Mouse (Mus musculus) telencephalon, adult 2 months (tissue): ENCODE measurements around the gene Foxp4.

ENCODE experiments used
- DNase-seq: peaks from one replicate; pipeline ENCODE4 v3.0.0-alpha.2; 2011; ENCODE audit warnings: low read depth, low spot score

Foxp4 gene

DNA sequence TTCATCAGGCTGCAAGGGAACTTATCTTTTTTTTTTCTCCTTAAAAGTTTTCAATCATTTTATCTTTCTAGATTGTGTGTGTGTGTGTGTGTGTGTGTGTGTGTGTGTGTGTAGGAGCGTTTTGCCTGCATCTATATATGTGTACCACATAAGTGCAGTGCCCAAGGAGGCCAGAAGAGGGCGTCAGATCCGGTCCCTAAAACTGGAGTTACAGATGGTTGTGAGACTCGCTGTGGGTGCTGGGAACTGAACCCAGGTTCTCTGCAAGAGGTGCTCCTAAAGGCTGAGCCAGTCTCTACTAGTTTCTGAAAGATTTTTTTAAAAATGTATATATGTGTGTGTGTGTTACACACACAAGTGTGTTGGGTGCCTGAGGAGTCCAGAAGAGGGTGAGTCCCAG is 5.0 kb upstream of the Foxp4 start:
- DNase-seq: no peak

DNA sequence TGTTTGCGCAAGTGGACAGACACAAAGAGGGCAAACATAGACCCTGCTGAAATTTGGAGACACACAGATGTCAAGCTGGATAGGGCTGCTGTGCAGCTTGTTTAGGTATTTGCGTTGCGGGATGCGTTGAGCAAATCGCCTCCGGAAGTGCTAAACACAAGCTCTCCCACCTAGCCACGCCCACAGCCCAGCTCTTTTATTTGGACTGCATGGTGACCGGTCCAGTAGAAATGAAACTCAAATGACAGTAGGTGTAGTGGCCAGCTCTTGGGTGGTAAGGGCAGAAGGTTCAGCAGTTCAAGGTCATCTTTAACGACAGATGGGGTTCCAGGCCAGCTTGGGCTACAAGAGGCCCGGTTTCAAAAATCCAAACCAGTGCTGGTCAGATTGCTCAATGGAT is 1.5 kb upstream of the Foxp4 start:
- no peak for DNase-seq

DNA sequence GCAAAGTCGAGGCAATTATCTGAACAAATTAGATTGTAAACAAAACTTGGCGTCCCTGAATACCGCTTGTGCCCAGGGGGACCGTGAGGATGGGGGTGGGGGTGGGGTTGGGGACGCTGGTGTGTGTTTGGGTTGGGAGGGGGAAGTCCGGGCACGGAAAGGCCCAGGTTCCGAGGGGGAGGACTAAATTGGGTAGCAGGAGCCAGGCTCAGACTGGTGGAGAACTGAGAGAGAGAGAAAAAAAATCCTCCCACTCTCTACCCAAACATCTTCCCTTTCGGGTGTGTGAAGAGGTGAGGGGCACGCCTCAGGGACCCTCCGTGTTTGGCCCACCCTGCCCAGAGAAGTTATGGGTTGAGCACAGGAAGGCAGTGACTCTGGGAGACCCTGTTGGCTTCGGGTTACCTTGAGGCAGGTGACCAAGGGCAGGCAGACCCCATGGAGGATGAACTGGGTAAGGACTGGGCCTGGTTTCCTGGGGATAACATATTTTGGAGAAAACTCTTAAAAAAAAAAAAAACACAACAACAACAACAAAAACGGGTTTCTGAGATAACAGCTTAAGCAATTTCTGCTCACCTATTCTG is 988 bp upstream of the Foxp4 start:
- DNase-seq: no peak

DNA sequence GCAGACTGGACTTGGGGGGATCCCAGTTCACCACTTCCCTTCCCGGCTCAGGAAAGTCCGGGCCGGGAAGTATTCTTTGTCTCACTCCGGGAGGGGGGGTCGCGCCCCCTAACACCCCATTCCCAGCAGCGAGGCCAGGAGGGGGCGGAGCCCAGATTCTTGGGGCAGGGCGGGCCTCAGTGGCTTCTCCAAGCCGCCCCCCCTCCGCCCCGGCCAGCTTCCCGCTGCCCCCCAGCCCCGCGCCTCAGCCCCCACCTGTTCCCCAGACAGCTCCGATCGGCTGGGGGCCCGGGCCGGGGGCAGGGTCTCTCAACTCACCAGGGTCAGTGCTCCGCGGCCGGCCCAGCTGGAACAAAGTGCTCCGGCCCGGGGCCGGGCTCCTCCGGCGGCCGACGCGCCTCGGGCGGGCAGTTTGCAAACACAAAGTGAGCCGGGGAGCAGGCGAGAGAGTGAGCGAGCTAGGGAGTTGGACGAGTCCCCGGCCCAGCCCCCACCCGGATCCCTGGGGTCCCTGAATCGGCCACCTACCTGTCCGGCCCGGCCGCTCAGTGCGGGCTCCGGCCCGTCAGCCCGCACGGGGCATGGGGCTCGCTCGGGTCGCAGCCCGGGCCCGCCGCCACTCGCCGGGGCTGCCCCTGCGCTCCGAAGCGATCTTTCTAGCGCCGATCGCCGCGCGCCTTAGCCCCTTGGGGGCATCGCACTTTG is 615 bp downstream of the Foxp4 start:
- DNase-seq: no peak

DNA sequence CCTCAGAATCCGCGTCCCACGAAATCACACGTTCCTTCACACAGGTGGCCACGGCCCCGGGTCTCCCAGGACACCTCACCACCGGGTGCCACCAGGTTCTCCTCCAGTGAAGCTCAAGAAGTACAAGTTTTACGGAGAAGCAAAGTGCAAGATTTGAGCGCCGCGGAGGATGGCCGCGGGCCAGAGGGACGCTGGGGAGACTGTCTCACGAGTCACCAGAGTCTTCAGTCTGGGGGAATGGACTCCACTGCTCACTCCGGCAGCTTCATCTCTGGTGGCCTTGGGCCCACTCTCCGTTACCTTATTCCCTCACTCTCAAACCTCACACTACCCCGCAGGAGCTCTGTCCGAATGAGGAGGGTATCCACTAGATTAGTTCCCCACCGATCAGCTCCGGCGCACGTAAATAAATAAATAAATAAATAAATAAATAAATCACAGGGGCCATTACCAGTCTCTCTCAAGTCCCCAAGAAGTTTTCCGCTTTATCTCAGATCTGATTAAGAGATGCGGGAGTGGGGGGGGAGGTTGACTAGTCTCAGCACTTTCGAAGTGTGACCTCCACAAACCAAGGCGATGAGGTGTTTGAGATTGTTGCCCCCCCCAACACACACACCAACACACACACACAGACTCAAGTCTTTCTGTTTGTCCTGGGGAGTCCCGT is 1.3 kb downstream of the Foxp4 start:
- DNase-seq: no peak

DNA sequence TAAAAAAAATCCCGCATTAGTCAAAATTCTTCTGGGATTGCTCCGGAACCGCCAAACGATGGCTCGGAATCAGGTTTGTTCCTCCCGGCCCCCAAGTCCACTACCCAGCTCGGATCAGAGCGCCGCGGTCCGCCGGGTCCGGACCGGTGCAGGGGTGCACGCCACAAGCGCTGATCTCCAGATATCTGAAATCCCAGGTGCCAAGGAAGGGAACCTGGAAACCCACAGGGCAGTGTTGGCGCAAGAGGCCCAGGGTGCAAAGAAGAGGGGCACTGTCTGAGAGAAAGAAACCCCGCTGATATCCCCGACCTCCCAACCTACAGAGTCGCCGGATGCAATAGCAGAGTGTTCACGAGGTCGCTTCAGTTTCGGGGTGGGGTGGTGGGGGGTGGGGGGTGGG is 1.9 kb downstream of the Foxp4 start:
- DNase-seq: no peak

DNA sequence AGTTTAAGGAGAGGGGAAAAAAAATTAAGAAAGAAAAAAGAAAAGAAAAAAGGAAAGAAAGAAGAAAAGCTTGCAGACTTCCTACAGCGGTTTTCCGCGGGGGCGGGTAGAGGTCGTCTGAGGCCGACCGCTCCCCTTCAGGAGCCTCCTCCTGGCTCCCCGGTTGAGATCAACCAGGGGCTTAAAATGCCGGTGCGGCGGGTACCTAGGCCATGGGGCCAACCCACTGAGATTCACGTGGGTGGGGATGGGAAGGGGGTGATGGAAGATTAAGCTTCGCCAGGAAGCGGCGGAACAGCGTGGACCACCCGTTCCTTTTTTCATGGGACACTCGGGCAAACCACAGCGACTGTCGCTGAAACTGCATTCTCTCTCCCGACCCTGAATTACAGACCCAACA is 2.3 kb downstream of the Foxp4 start:
- no peak for DNase-seq

DNA sequence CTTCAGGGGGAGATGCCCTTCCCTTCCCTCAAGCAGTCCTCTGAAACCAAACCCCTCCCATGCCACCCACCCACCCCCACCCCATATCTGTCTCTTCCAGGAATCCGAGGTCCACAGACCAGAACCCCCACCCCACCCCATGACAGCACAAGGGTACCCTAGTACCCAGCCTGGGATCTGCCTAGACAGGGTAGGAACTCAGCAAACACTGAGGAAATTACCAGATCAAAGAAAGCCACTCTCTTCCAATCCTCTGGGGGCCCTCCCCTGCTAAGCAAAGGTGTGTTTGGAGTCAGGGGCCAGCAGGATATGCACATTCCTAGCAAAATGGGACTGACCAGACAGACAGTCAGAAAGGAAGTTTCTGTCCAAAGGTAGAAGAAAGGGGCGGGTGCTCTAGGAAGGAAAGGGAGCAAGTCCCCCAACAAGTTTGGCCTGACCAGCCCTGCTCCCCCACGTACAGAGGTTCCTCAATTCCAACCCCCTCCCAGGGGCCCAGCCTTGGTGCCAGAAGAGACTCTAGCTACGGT is 3.2 kb downstream of the Foxp4 start:
- DNase-seq: no peak

DNA sequence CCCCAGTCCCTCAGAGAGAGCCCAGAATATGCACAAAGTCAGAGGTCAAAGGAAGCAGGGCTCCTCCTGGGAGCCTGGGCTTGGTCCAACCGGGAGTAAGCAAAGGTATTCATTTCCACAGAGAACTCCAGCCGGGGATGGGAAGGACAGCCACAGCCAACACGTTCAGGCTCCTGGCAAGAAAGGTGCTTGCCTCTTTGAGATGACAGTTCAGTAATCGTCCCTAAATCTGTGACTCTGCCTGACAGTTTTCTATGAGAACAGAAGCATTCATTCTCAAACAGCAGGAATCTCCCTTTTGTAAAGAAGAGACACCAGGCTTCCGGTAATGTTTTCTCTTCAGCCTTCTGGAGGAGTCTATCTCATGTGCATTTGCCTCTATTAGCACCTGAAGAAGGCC is 4.6 kb downstream of the Foxp4 start:
- DNase-seq: no peak

DNA sequence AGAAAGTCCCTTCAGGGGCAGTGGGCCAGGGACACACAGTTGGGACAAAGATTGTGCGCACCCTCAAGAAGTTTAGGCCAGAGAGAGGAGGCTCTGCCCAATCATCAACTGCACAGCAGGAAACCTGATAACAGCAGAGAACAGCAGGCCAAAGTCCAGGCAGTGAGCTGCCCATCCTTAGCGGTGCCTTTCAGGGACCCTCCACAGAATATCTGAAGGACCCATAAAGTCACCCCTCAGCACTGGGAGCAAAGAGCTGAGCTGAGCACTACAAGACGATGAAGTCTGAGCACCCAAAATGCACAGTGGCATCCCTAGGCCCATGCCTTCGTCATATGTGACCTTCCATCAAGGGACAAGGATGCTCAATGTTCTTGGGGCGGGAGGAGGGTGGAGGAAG is 6.5 kb downstream of the Foxp4 start:
- no peak for DNase-seq

DNA sequence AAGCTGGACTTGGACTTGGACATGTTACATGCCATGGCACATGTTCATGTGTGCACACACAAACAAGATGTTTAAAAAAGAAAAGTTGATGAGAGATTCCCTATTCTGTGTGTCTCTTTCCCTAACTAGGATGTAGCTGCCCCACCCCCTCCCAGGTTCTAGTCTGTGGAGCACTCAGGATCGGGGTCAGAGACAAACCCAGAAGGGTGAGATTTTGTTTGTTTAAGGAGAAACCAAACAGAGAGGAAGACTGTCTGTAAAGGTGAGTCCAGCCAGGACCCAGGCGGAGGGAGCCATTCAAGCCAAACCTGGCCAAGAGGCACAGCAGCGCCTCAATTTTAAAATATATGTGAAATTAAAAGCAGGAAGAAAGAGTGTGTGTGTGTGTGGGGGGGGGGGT is 7.2 kb downstream of the Foxp4 start:
- no peak for DNase-seq

DNA sequence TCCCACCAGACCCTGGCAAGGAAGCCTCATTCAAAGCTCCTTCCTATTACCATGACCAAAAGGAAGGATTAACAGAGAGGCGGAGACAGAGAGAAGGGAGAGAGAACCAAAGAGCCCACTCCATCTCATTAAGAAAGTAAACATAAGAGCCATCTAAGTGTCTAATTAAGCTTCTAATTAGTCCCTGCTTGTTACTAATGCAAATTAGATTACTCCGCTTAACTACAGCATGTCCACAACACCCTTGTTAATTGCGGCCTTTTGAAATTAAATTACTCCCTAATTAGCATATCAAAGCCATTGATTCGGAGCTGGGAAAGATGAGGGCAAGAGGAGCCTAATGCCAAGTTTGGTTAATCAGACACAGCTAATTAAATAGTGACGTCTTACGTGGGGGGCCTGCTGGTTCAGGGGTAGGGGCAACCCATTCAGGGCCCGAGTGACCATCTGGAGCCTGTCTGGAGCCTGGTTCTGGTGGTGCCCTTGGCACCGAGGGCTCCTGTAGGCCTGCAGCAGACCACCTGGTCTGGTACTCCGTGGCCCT is 9.7 kb downstream of the Foxp4 start:
- DNase-seq: no peak

DNA sequence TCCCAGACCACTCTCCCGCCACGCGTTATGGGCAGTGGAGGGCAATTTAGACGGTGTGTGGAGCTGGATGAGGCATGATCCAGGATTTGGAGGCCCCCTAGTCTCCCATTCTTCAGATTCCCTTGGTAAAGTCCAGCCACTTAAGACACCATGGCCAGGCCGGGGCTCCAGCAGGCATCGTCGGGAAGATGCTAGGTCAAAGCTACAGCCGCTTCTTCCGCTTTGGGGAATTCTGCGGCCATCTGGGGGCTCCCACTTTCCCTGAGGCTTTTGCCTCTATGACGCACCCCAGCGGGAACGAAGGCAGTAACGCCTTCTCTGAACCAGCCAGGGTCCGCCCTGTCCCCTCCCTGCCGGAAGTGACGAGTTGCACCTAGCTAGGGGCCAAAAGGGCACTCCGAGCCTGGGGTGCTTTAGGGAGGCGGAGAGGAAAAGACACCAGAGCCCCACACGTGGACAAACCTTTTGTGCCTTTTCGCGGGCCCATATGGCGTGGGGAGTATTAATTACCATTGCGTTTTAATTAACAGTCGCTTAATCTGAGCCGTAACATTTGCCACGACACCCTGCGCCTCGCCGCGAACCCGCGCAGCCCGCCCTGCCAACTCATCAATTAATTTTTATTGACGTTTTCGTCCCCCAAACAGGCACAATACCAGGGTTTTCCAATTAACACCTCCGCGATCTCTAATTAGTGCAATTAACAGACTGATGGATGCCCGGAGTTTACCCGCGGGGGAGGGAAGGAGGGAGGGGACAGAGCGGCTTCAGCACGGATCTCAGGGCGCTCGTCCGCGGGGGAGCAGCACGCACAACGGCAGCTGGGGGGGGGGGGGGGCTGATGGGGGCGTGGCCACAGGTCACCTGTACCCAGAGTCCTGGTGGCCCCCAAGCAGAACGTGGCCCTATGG is 15.1 kb downstream of the Foxp4 start:
- no peak for DNase-seq

DNA sequence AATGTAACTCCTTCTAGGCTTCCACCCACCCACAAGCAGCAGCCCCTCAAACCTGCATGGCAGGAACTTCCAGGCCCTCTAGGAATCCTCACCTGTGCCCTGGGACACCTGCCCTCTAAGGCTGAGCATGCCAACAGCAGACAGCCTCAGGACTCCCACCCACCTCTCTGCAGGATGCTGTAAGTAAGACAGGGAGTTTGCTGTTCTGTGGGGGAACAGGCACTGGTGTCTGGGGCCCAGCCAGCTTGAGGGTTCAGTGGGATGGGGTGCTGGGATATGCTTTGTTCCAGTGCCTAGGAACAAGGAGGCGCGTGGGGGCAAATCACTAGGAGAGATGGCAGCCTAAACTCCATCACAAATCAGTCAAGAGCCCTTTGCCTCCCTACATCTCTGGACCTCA is 16.4 kb downstream of the Foxp4 start:
- no peak for DNase-seq

DNA sequence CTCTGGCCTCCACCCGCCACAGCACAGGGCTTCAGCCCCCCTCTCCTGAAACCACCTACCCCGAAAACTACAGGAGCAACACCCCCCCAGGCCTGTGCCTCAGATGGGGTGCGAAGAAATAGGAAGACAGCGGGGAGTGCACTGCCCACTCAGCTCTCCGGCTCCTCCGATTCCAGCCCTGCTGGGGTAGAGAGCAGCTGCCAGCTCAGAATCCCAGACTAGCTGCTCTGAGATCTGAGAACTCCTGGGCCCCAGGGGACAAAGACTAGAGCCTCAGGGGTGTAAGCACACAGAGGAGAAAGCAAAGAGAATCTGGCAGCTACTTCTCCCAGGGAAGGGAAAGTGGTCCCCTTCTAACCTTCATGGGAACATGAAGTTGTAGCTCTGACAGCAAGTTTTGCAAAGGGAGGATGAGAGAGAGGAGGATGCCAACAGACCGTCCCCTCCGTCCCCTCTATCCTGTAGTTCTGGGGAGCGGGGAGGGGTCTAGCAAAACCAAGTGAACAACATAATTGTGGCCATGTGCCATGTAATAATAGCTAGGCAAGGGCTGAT is 17.0 kb downstream of the Foxp4 start:
- no peak for DNase-seq

DNA sequence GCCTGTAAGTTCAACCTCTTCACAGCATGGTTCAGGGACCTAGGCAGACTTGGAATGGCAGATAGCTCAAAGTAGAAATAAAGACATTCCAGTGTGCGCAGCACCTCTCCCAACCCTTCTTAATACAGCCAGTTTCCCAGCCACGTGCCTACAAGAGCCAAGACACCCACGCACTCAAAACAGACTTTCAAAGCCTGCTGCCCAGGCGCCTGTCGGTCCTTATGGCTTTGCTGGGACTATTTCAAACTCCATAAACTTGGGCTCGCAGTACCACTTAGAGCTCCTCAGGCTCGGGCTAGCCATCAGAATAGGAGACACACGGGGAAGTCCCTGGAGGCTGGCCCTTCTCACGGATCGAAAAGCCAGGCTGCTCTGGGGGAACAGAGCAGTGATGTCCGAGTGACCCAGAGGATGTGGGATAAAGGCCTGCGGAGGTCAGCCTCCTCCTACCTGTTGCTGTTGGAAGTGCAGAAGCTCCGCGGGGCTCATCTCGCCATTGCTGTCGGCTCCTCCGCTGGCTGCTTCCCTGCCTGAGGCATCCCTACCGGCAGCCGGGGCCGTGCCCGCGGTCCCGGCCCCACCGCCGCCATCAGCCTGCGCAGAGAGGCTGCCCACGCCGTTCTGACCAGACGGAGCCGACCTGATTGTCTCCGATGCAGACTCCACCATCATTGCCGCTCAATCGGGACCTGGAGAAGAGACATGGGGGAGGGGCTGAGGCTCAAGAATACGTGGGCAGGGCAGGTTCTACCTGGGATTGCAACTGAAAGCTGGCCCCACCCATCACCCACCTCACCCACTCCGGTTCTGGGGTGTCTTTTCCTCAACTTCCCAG is 20.4 kb downstream of the Foxp4 start:
- no peak for DNase-seq

DNA sequence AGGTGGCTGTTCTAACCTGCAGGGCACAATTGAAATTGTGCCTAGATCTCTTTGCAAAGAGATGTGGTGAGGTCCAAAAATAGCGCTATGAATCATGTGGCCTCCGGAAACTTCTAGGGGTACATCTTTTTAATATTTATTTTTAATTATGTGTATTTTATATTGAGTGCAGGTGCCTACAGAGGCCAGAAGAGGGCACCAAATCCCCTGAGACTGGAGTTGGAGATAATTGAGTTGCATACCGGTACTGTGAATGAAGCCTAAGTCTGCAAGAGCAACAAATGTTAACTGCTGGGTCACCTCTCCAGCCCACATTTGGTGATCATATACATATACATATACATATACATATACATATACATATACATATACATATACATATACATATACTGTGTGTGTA is 22.7 kb downstream of the Foxp4 start:
- DNase-seq: no peak

DNA sequence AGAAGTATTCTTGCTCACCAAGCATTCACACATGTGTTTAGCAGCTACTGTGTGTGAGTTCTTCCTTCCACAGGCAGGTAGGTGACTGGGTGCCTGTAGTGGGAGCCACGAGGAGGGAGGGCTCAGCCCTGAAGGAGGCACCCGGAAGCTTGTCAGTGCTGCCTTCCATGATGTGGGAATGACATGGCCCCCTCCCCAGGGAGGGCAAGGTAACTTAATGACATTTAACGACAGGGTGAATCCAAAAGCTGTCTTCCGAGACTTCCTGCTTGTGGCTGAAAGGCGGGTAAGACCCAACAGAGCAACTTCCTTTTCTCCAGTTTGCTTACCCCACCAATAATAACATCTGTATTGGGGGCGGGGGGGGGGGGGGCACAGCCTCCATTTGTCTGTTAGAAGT is 23.7 kb downstream of the Foxp4 start:
- no peak for DNase-seq

DNA sequence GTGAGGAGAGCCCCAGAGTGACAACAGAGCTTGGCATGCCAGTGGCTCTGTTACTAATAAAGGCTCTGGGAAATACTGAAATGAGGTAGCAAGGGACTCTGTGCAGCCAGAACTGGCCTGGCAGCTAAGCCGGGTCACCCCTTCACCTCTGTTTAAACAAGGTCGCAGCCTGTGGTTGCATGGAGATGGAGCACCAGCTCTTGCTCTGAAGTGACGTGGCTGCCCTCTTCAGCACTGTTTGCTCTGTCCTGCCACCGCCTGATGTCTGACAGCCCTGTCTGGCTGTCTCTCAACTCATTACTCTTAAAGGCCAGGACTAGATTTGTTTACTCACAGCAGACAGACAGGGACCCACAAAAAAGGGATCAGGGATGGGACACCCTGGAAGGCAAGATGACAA is 25.3 kb downstream of the Foxp4 start:
- no peak for DNase-seq

DNA sequence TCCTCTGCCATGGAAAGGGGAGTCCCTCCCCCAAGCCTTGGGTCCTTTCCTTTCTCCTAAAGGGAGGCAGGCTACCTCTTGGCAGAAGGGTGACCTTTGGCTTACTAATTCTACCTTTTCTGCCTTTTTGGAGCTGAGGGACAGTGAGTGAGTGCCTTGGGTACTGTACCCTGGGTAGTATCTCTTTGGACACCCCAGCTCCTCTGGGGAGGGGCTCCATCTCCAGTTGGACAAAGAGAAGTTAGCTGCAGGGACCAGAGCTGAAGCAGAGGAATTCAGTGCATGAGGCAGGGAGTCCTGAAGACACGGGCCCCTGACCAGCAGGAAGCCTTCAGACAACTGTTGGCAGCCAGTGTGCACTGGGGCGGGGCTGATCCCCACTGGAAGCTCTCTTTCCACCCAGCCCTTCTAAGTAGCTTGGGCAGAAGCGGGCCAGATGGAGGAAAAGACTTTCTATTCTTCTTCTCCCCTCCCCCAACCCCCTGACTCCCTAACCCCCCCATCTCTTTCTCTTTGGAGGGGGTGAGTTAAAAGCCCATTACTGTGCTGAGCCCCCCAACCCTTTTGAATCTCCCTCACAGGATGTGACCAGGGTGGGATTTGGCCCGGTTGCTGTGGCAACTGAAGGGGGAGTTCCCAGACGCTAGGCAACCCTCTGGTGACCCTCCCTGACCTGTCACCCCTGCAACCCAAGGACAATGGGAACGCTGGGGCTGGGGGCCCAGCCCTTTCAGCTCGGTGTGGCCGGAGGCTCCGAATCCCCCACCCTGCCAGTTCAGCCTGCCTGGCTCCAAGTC is 26.3 kb downstream of the Foxp4 start:
- no peak for DNase-seq
